Mouse (Mus musculus): ENCODE results near the gene Hmgn2. TPM values are rescaled to one million over a fixed set of nuclear protein-coding genes. Genes with fewer than 3 reads are reported as not detected.
A peak's percentile ranks its signal among the peaks of the same experiment; 100 is the strongest.

Gene Hmgn2
- polyA plus RNA-seq, 1 experiment from 2014 or later: 2,436 TPM

GRCm38 (mm10) chr4:133966271-133966940 is 2.0 kb downstream of the Hmgn2 start:
- peak overlapping the region; percentile 84 for H3K4me2 ChIP-seq (replicated peaks; ENCODE audit: low read depth, low read length)
- 36% methylated on average over 12 of the region's 12 CpGs for whole genome bisulfite sequencing
- peaks cover 34% of the 10 kb centered on the region for H3K36me3 ChIP-seq (ENCODE audit: insufficient read depth, low read length)
- H3K27ac ChIP-seq (ENCODE audit: low read length): no peak overlapping the region
- peak overlapping the region; percentile 75 for H3K4me3 ChIP-seq (ENCODE audit: low read length)
- no peaks in the 10 kb centered on the region for H3K9me3 ChIP-seq (ENCODE audit: low read length)
- H3K27me3 ChIP-seq (ENCODE audit: insufficient read depth, low read length): no peaks in the 10 kb centered on the region
- ATAC-seq (ENCODE audit: low FRiP score, low TSS enrichment): no peak
- peak overlapping the region; percentile 98 for H3K9ac ChIP-seq (replicated peaks; ENCODE audit: low read length)
- peaks cover 32% of the 10 kb centered on the region for H3K4me1 ChIP-seq (ENCODE audit: insufficient read depth, low read length)

GRCm38 (mm10) chr4:133962566-133962965 is 5.9 kb downstream of the Hmgn2 start:
- Histone ChIP-seq H3K27me3 (ENCODE audit: insufficient read depth, low read length) (no peaks in the 10 kb centered on the region), H3K36me3 (ENCODE audit: insufficient read depth, low read length) (peaks cover 31% of the 10 kb centered on the region), H3K9me3 (ENCODE audit: low read length) (no peaks in the 10 kb centered on the region), H3K4me3 (ENCODE audit: low read length) (no peak overlapping the region), H3K27ac (ENCODE audit: low read length) (no peak overlapping the region), H3K9ac (replicated peaks; ENCODE audit: low read length) (no peak overlapping the region), H3K4me1 (ENCODE audit: insufficient read depth, low read length) (peaks cover 13% of the 10 kb centered on the region), H3K4me2 (replicated peaks; ENCODE audit: low read depth, low read length) (no peak overlapping the region)
- WGBS: 88% methylated on average over 7 of the region's 7 CpGs
- ATAC-seq (ENCODE audit: low FRiP score, low TSS enrichment): no peak

GRCm38 (mm10) chr4:133958884-133959283 is 9.6 kb downstream of the Hmgn2 start:
- no peaks in the 10 kb centered on the region for H3K27me3 ChIP-seq (ENCODE audit: insufficient read depth, low read length)
- H3K4me2 ChIP-seq (replicated peaks; ENCODE audit: low read depth, low read length): no peak overlapping the region
- no peak overlapping the region for H3K4me3 ChIP-seq (ENCODE audit: low read length)
- ATAC-seq (ENCODE audit: low FRiP score, low TSS enrichment): no peak
- peaks cover 13% of the 10 kb centered on the region; the same call in 1 of the 2 replicates for H3K36me3 ChIP-seq (ENCODE audit: insufficient read depth, low read length)
- WGBS: 75% methylated on average over 1 of the region's 1 CpGs
- no peaks in the 10 kb centered on the region for H3K9me3 ChIP-seq (ENCODE audit: low read length)
- no peaks in the 10 kb centered on the region for H3K4me1 ChIP-seq (ENCODE audit: insufficient read depth, low read length)
- H3K9ac ChIP-seq (replicated peaks; ENCODE audit: low read length): no peak overlapping the region
- no peak overlapping the region for H3K27ac ChIP-seq (ENCODE audit: low read length)

- WGBS: 76% methylated on average over 4 of the region's 4 CpGs
- H3K27me3 ChIP-seq (ENCODE audit: insufficient read depth, low read length): no peaks in the 10 kb centered on the region
- H3K4me1 ChIP-seq (ENCODE audit: insufficient read depth, low read length): no peaks in the 10 kb centered on the region
- H3K4me2 ChIP-seq (replicated peaks; ENCODE audit: low read depth, low read length): no peak overlapping the region
- no peaks in the 10 kb centered on the region for H3K9me3 ChIP-seq (ENCODE audit: low read length)
- no peak overlapping the region for H3K4me3 ChIP-seq (ENCODE audit: low read length)
- no peak overlapping the region for H3K27ac ChIP-seq (ENCODE audit: low read length)
- no peak for ATAC-seq (ENCODE audit: low FRiP score, low TSS enrichment)
- H3K36me3 ChIP-seq (ENCODE audit: insufficient read depth, low read length): no peaks in the 10 kb centered on the region
- H3K9ac ChIP-seq (replicated peaks; ENCODE audit: low read length): no peak overlapping the region
These were observed 12.1 kb downstream of the Hmgn2 start for GRCm38 (mm10) chr4:133956358-133956757.

GRCm38 (mm10) chr4:133946736-133947135 is 21.7 kb downstream of the Hmgn2 start:
- WGBS: 60% methylated on average over 4 of the region's 4 CpGs
- H3K4me3 ChIP-seq (ENCODE audit: low read length): no peak overlapping the region
- H3K36me3 ChIP-seq (ENCODE audit: insufficient read depth, low read length): no peaks in the 10 kb centered on the region
- no peaks in the 10 kb centered on the region for H3K4me1 ChIP-seq (ENCODE audit: insufficient read depth, low read length)
- no peak overlapping the region for H3K4me2 ChIP-seq (replicated peaks; ENCODE audit: low read depth, low read length)
- no peak for ATAC-seq (ENCODE audit: low FRiP score, low TSS enrichment)
- no peaks in the 10 kb centered on the region for H3K27me3 ChIP-seq (ENCODE audit: insufficient read depth, low read length)
- H3K9ac ChIP-seq (replicated peaks; ENCODE audit: low read length): no peak overlapping the region
- H3K27ac ChIP-seq (ENCODE audit: low read length): no peak overlapping the region
- H3K9me3 ChIP-seq (ENCODE audit: low read length): peaks cover 3% of the 10 kb centered on the region

- H3K27me3 ChIP-seq (ENCODE audit: insufficient read depth, low read length): no peaks in the 10 kb centered on the region
- no peaks in the 10 kb centered on the region for H3K36me3 ChIP-seq (ENCODE audit: insufficient read depth, low read length)
- H3K4me3 ChIP-seq (ENCODE audit: low read length): no peak overlapping the region
- no peak overlapping the region for H3K27ac ChIP-seq (ENCODE audit: low read length)
- H3K4me2 ChIP-seq (replicated peaks; ENCODE audit: low read depth, low read length): no peak overlapping the region
- ATAC-seq (ENCODE audit: low FRiP score, low TSS enrichment): 0 out of 2 replicates have a peak, but pooled peaks have one; percentile 23
- H3K4me1 ChIP-seq (ENCODE audit: insufficient read depth, low read length): no peaks in the 10 kb centered on the region
- no peak overlapping the region for H3K9ac ChIP-seq (replicated peaks; ENCODE audit: low read length)
- H3K9me3 ChIP-seq (ENCODE audit: low read length): peaks cover 3% of the 10 kb centered on the region
- 48% methylated on average over 3 of the region's 3 CpGs for WGBS
These were observed 24.7 kb downstream of the Hmgn2 start for GRCm38 (mm10) chr4:133943791-133944190.

- H3K27me3 ChIP-seq (ENCODE audit: insufficient read depth, low read length): no peaks in the 10 kb centered on the region
- H3K27ac ChIP-seq (ENCODE audit: low read length): no peak overlapping the region
- ATAC-seq (ENCODE audit: low FRiP score, low TSS enrichment): no peak
- H3K9ac ChIP-seq (replicated peaks; ENCODE audit: low read length): no peak overlapping the region
- H3K9me3 ChIP-seq (ENCODE audit: low read length): peaks cover 3% of the 10 kb centered on the region
- 95% methylated on average over 4 of the region's 4 CpGs for WGBS
- H3K4me2 ChIP-seq (replicated peaks; ENCODE audit: low read depth, low read length): no peak overlapping the region
- H3K4me3 ChIP-seq (ENCODE audit: low read length): no peak overlapping the region
- no peaks in the 10 kb centered on the region for H3K36me3 ChIP-seq (ENCODE audit: insufficient read depth, low read length)
- H3K4me1 ChIP-seq (ENCODE audit: insufficient read depth, low read length): no peaks in the 10 kb centered on the region
These were observed 25.8 kb downstream of the Hmgn2 start for GRCm38 (mm10) chr4:133942679-133943078.

- Histone ChIP-seq H3K27me3 (ENCODE audit: insufficient read depth, low read length) (no peaks in the 10 kb centered on the region), H3K4me2 (replicated peaks; ENCODE audit: low read depth, low read length) (no peak overlapping the region), H3K4me3 (ENCODE audit: low read length) (no peak overlapping the region), H3K36me3 (ENCODE audit: insufficient read depth, low read length) (no peaks in the 10 kb centered on the region), H3K9me3 (ENCODE audit: low read length) (peaks cover 3% of the 10 kb centered on the region), H3K9ac (replicated peaks; ENCODE audit: low read length) (no peak overlapping the region), H3K4me1 (ENCODE audit: insufficient read depth, low read length) (no peaks in the 10 kb centered on the region), H3K27ac (ENCODE audit: low read length) (no peak overlapping the region)
- 45% methylated on average over 3 of the region's 3 CpGs for WGBS
- no peak for ATAC-seq (ENCODE audit: low FRiP score, low TSS enrichment)
These were observed 26.9 kb downstream of the Hmgn2 start for GRCm38 (mm10) chr4:133941576-133941975.

- Histone ChIP-seq H3K9ac (replicated peaks; ENCODE audit: low read length) (no peak overlapping the region), H3K4me1 (ENCODE audit: insufficient read depth, low read length) (no peaks in the 10 kb centered on the region), H3K4me2 (replicated peaks; ENCODE audit: low read depth, low read length) (no peak overlapping the region), H3K36me3 (ENCODE audit: insufficient read depth, low read length) (no peaks in the 10 kb centered on the region), H3K9me3 (ENCODE audit: low read length) (no peaks in the 10 kb centered on the region), H3K27me3 (ENCODE audit: insufficient read depth, low read length) (no peaks in the 10 kb centered on the region), H3K4me3 (ENCODE audit: low read length) (no peak overlapping the region), H3K27ac (ENCODE audit: low read length) (no peak overlapping the region)
- WGBS: 59% methylated on average over 13 of the region's 13 CpGs
- no peak for ATAC-seq (ENCODE audit: low FRiP score, low TSS enrichment)
These were observed 27.8 kb downstream of the Hmgn2 start for GRCm38 (mm10) chr4:133940386-133941260.

- 56% methylated on average over 2 of the region's 2 CpGs for WGBS
- H3K9me3 ChIP-seq (ENCODE audit: low read length): no peaks in the 10 kb centered on the region
- no peak overlapping the region for H3K9ac ChIP-seq (replicated peaks; ENCODE audit: low read length)
These were observed 30.4 kb downstream of the Hmgn2 start for GRCm38 (mm10) chr4:133938077-133938476.

More at GRCm38 (mm10) chr4:133938077-133938476, 30.4 kb downstream of the Hmgn2 start:
- H3K27ac ChIP-seq (ENCODE audit: low read length): no peak overlapping the region
- no peaks in the 10 kb centered on the region for H3K4me1 ChIP-seq (ENCODE audit: insufficient read depth, low read length)
- ATAC-seq (ENCODE audit: low FRiP score, low TSS enrichment): no peak
- no peaks in the 10 kb centered on the region for H3K27me3 ChIP-seq (ENCODE audit: insufficient read depth, low read length)
- no peak overlapping the region for H3K4me3 ChIP-seq (ENCODE audit: low read length)
- no peaks in the 10 kb centered on the region for H3K36me3 ChIP-seq (ENCODE audit: insufficient read depth, low read length)
- no peak overlapping the region for H3K4me2 ChIP-seq (replicated peaks; ENCODE audit: low read depth, low read length)
